Mouse (Mus musculus) heart, postnatal 36 days (tissue): ENCODE results near the gene Pde7b. TPM values are rescaled to one million over a fixed set of nuclear protein-coding genes. Genes with fewer than 3 reads are reported as not detected.

ENCODE experiments used
- DNase-seq, 2 experiments: peaks; one replicate each; pipeline ENCODE4 v3.0.0; 2021 to 2022
- intact Hi-C: fragments of 180-260 bp; cut with DNase I; formaldehyde crosslinking; loops from one replicate; pipeline ENCODE4 v1.15.1; 2025
- total RNA-seq, 2 experiments: library from RNA; stranded (reverse); gene quantifications; 2 replicates each; pipeline ENCODE4 v1.2.3; 2021

Gene Pde7b
- total RNA-seq = 10 to 100 TPM; 63.0 to 63.9 TPM

GRCm38 (mm10) chr10:20724906-20725305 lies at the start of gene Pde7b:
Gene Pde7b (minus strand): TSS chr10:20725078.
- peak; percentile 80 to 81 for DNase-seq
- intact Hi-C loops = loop anchor here (5.0 kb wide), 2 partner anchors 68 to 318 kb away; no protein-coding TSS in a partner anchor

- intact Hi-C loops = no loop called here
- DNase-seq = no peak
Measured at GRCm38 (mm10) chr10:20772056-20772455, 47.2 kb upstream of the Pde7b start.

- intact Hi-C loops = no loop called here
- DNase-seq = no peak
Measured at GRCm38 (mm10) chr10:20770418-20770888, 45.6 kb upstream of the Pde7b start.

- no peak for DNase-seq
- intact Hi-C loops = no loop called here
Measured at GRCm38 (mm10) chr10:20769557-20770417, 44.9 kb upstream of the Pde7b start.

GRCm38 (mm10) chr10:20764352-20764751 lies 39.5 kb upstream of the Pde7b start:
- intact Hi-C loops = no loop called here
- DNase-seq = no peak

GRCm38 (mm10) chr10:20758939-20759338 lies 34.1 kb upstream of the Pde7b start:
- intact Hi-C loops = no loop called here
- no peak for DNase-seq

- DNase-seq = no peak
- intact Hi-C loops = no loop called here
Measured at GRCm38 (mm10) chr10:20758259-20758658, 33.4 kb upstream of the Pde7b start.

GRCm38 (mm10) chr10:20756219-20756618 lies 31.3 kb upstream of the Pde7b start:
- intact Hi-C loops = no loop called here

GRCm38 (mm10) chr10:20752883-20753282 lies 28.0 kb upstream of the Pde7b start:
- intact Hi-C loops = no loop called here
- no peak for DNase-seq

More at GRCm38 (mm10) chr10:20756219-20756618, 31.3 kb upstream of the Pde7b start:
- no peak for DNase-seq

- DNase-seq = no peak
- intact Hi-C loops = no loop called here
Measured at GRCm38 (mm10) chr10:20750642-20751251, 25.9 kb upstream of the Pde7b start.

GRCm38 (mm10) chr10:20748938-20749337 lies 24.1 kb upstream of the Pde7b start:
- DNase-seq = no peak
- intact Hi-C loops = no loop called here

- no peak for DNase-seq
- intact Hi-C loops = no loop called here
Measured at GRCm38 (mm10) chr10:20747229-20747628, 22.4 kb upstream of the Pde7b start.

GRCm38 (mm10) chr10:20739801-20740200 lies 14.9 kb upstream of the Pde7b start:
- DNase-seq = no peak
- intact Hi-C loops = no loop called here

- intact Hi-C loops = no loop called here
- DNase-seq = no peak
Measured at GRCm38 (mm10) chr10:20737146-20737545, 12.3 kb upstream of the Pde7b start.

GRCm38 (mm10) chr10:20735775-20736449 lies 11.0 kb upstream of the Pde7b start:
- intact Hi-C loops = no loop called here
- no peak for DNase-seq

GRCm38 (mm10) chr10:20733576-20733975 lies 8.7 kb upstream of the Pde7b start:
- intact Hi-C loops = no loop called here
- no peak for DNase-seq

GRCm38 (mm10) chr10:20732180-20732579 lies 7.3 kb upstream of the Pde7b start:
- no peak for DNase-seq
- intact Hi-C loops = no loop called here

- intact Hi-C loops = no loop called here
- no peak for DNase-seq
Measured at GRCm38 (mm10) chr10:20730034-20730433, 5.2 kb upstream of the Pde7b start.

GRCm38 (mm10) chr10:20725384-20725983 lies 606 bp upstream of the Pde7b start:
- intact Hi-C loops = no loop called here
- DNase-seq = no peak

GRCm38 (mm10) chr10:20724451-20724850 lies 427 bp downstream of the Pde7b start:
- DNase-seq = peak in 1 of 2 experiments; percentile 22
- intact Hi-C loops = loop anchor here (5.0 kb wide), 2 partner anchors 67 to 317 kb away; no protein-coding TSS in a partner anchor

- DNase-seq = no peak
- intact Hi-C loops = loop anchor here (5.0 kb wide), 2 partner anchors 67 to 317 kb away; no protein-coding TSS in a partner anchor
Measured at GRCm38 (mm10) chr10:20723962-20724361, 916 bp downstream of the Pde7b start.
